Comparison of ENCODE assay signal across 25 mouse cellular contexts in genomic region chr10:21819686-21820085, GRCm38 (mm10).
DNase-seq lines count a peak whose midpoint lies in the region; ATAC-seq and TF ChIP-seq lines count a peak whose summit lies in the region.
"Had no signal": no experiment of that assay in that cellular context is flagged by ENCODE, and none has a peak within 500 bp of the region (broad histone marks: within the 10 kb centered on the region; RNA-seq: fewer than 3 reads in every experiment).

No protein-coding gene starts in this region.

- no peak overlapping the region for H3K4me2 ChIP-seq in hindbrain, embryonic 11.5 days (replicated peaks; ENCODE audit: low read depth, low read length)
- H3K4me2 ChIP-seq in hindbrain, postnatal 0 days (ENCODE audit: low read depth, low read length), result no peak overlapping the region
- no peak overlapping the region for H3K4me2 ChIP-seq in midbrain, embryonic 15.5 days
- no peak overlapping the region for H3K4me2 ChIP-seq in midbrain, postnatal 0 days (ENCODE audit: low read depth, low read length, poor library complexity, severe bottlenecking)
- H3K4me2 ChIP-seq in hindbrain, embryonic 16.5 days (ENCODE audit: low read length), result no peak overlapping the region
- H3K4me2 ChIP-seq: heart, embryonic 12.5 days; limb, embryonic 15.5 days; liver, embryonic 15.5 days had no signal

- no peaks in the 10 kb centered on the region for H3K27me3 ChIP-seq in hindbrain, embryonic 11.5 days (ENCODE audit: control insufficient read depth, insufficient read depth, low read length)
- no peaks in the 10 kb centered on the region for H3K27me3 ChIP-seq in hindbrain, postnatal 0 days (ENCODE audit: insufficient read depth, low read length)
- no peaks in the 10 kb centered on the region for H3K27me3 ChIP-seq in midbrain, embryonic 15.5 days (replicated peaks)
- H3K27me3 ChIP-seq in midbrain, postnatal 0 days (ENCODE audit: insufficient read depth, low read length), result no peaks in the 10 kb centered on the region
- H3K27me3 ChIP-seq in hindbrain, embryonic 16.5 days (replicated peaks; ENCODE audit: control insufficient read depth, insufficient read depth, low read length), result no peaks in the 10 kb centered on the region
- H3K27me3 ChIP-seq: heart, embryonic 12.5 days; limb, embryonic 15.5 days; liver, embryonic 15.5 days; Patski had no signal

- no peak overlapping the region for H3K4me3 ChIP-seq in hindbrain, embryonic 11.5 days (ENCODE audit: low read depth, low read length)
- no peak overlapping the region for H3K4me3 ChIP-seq in hindbrain, postnatal 0 days (ENCODE audit: low read length)
- H3K4me3 ChIP-seq in midbrain, embryonic 15.5 days, result no peak overlapping the region
- no peak overlapping the region for H3K4me3 ChIP-seq in midbrain, postnatal 0 days (ENCODE audit: low read depth, low read length)
- no peak overlapping the region for H3K4me3 ChIP-seq in hindbrain, embryonic 16.5 days (ENCODE audit: low read length)
- H3K4me3 ChIP-seq: embryonic facial prominence, embryonic 10.5 days; heart, embryonic 12.5 days; limb, embryonic 15.5 days; liver, embryonic 15.5 days; myocyte had no signal

- no peaks in the 10 kb centered on the region for H3K9me3 ChIP-seq in hindbrain, embryonic 11.5 days (ENCODE audit: control insufficient read depth, low read length)
- no peaks in the 10 kb centered on the region for H3K9me3 ChIP-seq in hindbrain, postnatal 0 days (ENCODE audit: low read length)
- no peaks in the 10 kb centered on the region for H3K9me3 ChIP-seq in midbrain, embryonic 15.5 days
- no peaks in the 10 kb centered on the region for H3K9me3 ChIP-seq in midbrain, postnatal 0 days (ENCODE audit: low read length)
- no peaks in the 10 kb centered on the region for H3K9me3 ChIP-seq in hindbrain, embryonic 16.5 days (ENCODE audit: control insufficient read depth, low read length)
- H3K9me3 ChIP-seq: embryonic facial prominence, embryonic 10.5 days; heart, embryonic 12.5 days; limb, embryonic 15.5 days; liver, embryonic 15.5 days had no signal

- no peak for DNase-seq in hindbrain, embryonic 11.5 days (ENCODE audit: low spot score)
- no peak for DNase-seq in hindbrain, postnatal 0 days (ENCODE audit: low spot score)
- DNase-seq in midbrain, postnatal 0 days (ENCODE audit: low spot score), result no peak
- DNase-seq in B cell, adult 2 months, result peak; percentile 42 to 47
- no peak for DNase-seq in frontal cortex, postnatal 36 days (ENCODE audit: low spot score in 2 of 2)
- DNase-seq in MN1 (ENCODE audit: low spot score), result no peak
- DNase-seq: adrenal gland, postnatal 36 days; cerebellum, adult 9-10 months; gastrocnemius, postnatal 14 days; heart, adult 18-20 months; heart, postnatal 10 days; kidney, adult 11 months; kidney, postnatal 4 days; right cerebral cortex, postnatal 14 days had no signal

- H3K27ac ChIP-seq in hindbrain, embryonic 11.5 days (ENCODE audit: low read depth, low read length), result no peak overlapping the region
- H3K27ac ChIP-seq in hindbrain, postnatal 0 days, result no peak overlapping the region
- H3K27ac ChIP-seq in midbrain, embryonic 15.5 days, result 0 out of 2 replicates have a peak overlapping the region, but pooled peaks have one; percentile 8
- H3K27ac ChIP-seq in midbrain, postnatal 0 days (ENCODE audit: low read depth, low read length), result no peak overlapping the region
- H3K27ac ChIP-seq in hindbrain, embryonic 16.5 days (ENCODE audit: low read depth, low read length), result no peak overlapping the region
- H3K27ac ChIP-seq: embryonic facial prominence, embryonic 10.5 days; limb, embryonic 15.5 days; liver, embryonic 15.5 days; macrophage had no signal

- no peak for TF ChIP-seq CTCF in hindbrain, postnatal 0 days (IDR thresholded peaks at IDR 0.05; ENCODE audit: low read depth)
- TF ChIP-seq CTCF in midbrain, postnatal 0 days (IDR thresholded peaks at IDR 0.05), result no peak

- peak; percentile 33; the same call in 1 of the 2 replicates for ATAC-seq in hindbrain, embryonic 11.5 days (ENCODE audit: low FRiP score)
- no peak for ATAC-seq in hindbrain, postnatal 0 days
- ATAC-seq in midbrain, embryonic 15.5 days (replicated peaks), result no peak
- ATAC-seq in midbrain, postnatal 0 days (ENCODE audit: low FRiP score), result no peak
- 0 out of 2 replicates have a peak, but pooled peaks have one; percentile 23 for ATAC-seq in hindbrain, embryonic 16.5 days
- ATAC-seq: CD4-positive, CD25-positive, alpha-beta regulatory T cell, adult 4 months; forebrain, embryonic 16.5 days; Patski had no signal

- no peak overlapping the region for H3K9ac ChIP-seq in hindbrain, embryonic 11.5 days (ENCODE audit: low read depth, low read length)
- no peak overlapping the region for H3K9ac ChIP-seq in hindbrain, postnatal 0 days (replicated peaks; ENCODE audit: low read length)
- H3K9ac ChIP-seq in midbrain, embryonic 15.5 days, result no peak overlapping the region
- no peak overlapping the region for H3K9ac ChIP-seq in midbrain, postnatal 0 days (replicated peaks; ENCODE audit: low read length, poor library complexity, severe bottlenecking)
- H3K9ac ChIP-seq in hindbrain, embryonic 16.5 days (ENCODE audit: low read depth, low read length), result no peak overlapping the region
- H3K9ac ChIP-seq: heart, embryonic 12.5 days; limb, embryonic 15.5 days; liver, embryonic 15.5 days had no signal

- H3K4me1 ChIP-seq in hindbrain, embryonic 11.5 days (replicated peaks; ENCODE audit: control insufficient read depth, insufficient read depth, low read length), result peaks cover 4% of the 10 kb centered on the region; the same call in 1 of the 2 replicates
- H3K4me1 ChIP-seq in hindbrain, postnatal 0 days (ENCODE audit: insufficient read depth, low read length), result no peaks in the 10 kb centered on the region
- H3K4me1 ChIP-seq in midbrain, embryonic 15.5 days, result no peaks in the 10 kb centered on the region
- no peaks in the 10 kb centered on the region for H3K4me1 ChIP-seq in midbrain, postnatal 0 days (ENCODE audit: insufficient read depth, low read length)
- H3K4me1 ChIP-seq in hindbrain, embryonic 16.5 days (ENCODE audit: control insufficient read depth, insufficient read depth, low read depth, low read length), result peaks cover 5% of the 10 kb centered on the region; the same call in 1 of the 2 replicates
- H3K4me1 ChIP-seq: limb, embryonic 15.5 days; liver, embryonic 15.5 days had no signal

- H3K36me3 ChIP-seq in hindbrain, embryonic 11.5 days (ENCODE audit: control insufficient read depth, insufficient read depth, low read length), result no peaks in the 10 kb centered on the region
- no peaks in the 10 kb centered on the region for H3K36me3 ChIP-seq in hindbrain, postnatal 0 days (ENCODE audit: insufficient read depth, low read length)
- H3K36me3 ChIP-seq in midbrain, embryonic 15.5 days (replicated peaks), result no peaks in the 10 kb centered on the region
- H3K36me3 ChIP-seq in midbrain, postnatal 0 days (ENCODE audit: insufficient read depth, low read length), result no peaks in the 10 kb centered on the region
- H3K36me3 ChIP-seq in hindbrain, embryonic 16.5 days (ENCODE audit: control insufficient read depth, insufficient read depth, low read length), result no peaks in the 10 kb centered on the region
- H3K36me3 ChIP-seq: embryonic facial prominence, embryonic 10.5 days; heart, embryonic 12.5 days; limb, embryonic 15.5 days; liver, embryonic 15.5 days had no signal

- WGBS in hindbrain, embryonic 11.5 days, result 81% methylated on average over 3 of the region's 3 CpGs
- 87% methylated on average over 3 of the region's 3 CpGs for WGBS in hindbrain, postnatal 0 days
- 79% methylated on average over 3 of the region's 3 CpGs for WGBS in midbrain, embryonic 15.5 days
- 59% methylated on average over 3 of the region's 3 CpGs for whole genome bisulfite sequencing in midbrain, postnatal 0 days
- WGBS in hindbrain, embryonic 16.5 days, result 92% methylated on average over 3 of the region's 3 CpGs

Comparison
In these comparisons a context has a peak if more than half of its experiments do, and no peak if none do; other contexts are left out.
1. ATAC-seq: peak in hindbrain, embryonic 11.5 days (single experiment) and hindbrain, embryonic 16.5 days (single experiment); none in hindbrain, postnatal 0 days (single experiment), midbrain, embryonic 15.5 days (single experiment) and midbrain, postnatal 0 days (single experiment).
2. DNase-seq: peak in B cell, adult 2 months (2 of 2); none in hindbrain, embryonic 11.5 days (single experiment), hindbrain, postnatal 0 days (single experiment), midbrain, postnatal 0 days (single experiment), frontal cortex, postnatal 36 days (0 of 2) and MN1 (single experiment).